Mouse (Mus musculus): ENCODE results near the gene Gpr39. TPM values are rescaled to one million over a fixed set of nuclear protein-coding genes. Genes with fewer than 3 reads are reported as not detected.
A peak's percentile ranks its signal among the peaks of the same experiment; 100 is the strongest.

The Gpr39 gene
- polyA plus RNA-seq, 1 experiment from 2014 or later = not detected

- no peak for DNase-seq (ENCODE audit: low spot score)
- Histone ChIP-seq H3K27me3 (ENCODE audit: low read depth, poor library complexity, severe bottlenecking) (no peaks in the 10 kb centered on the region), H3K4me3 (no peak overlapping the region), H3K27ac (no peak overlapping the region), H3K36me3 (no peaks in the 10 kb centered on the region), H3K9me3 (replicated peaks) (no peaks in the 10 kb centered on the region), H3K4me1 (peaks cover 5% of the 10 kb centered on the region; the same call in 1 of the 2 replicates)
- WGBS = 84% methylated on average over 15 of the region's 15 CpGs
Measured at GRCm38 (mm10) chr1:125759972-125760695, 83.3 kb downstream of the Gpr39 start.

- H3K36me3 ChIP-seq = no peaks in the 10 kb centered on the region
- H3K4me1 ChIP-seq = peaks cover 5% of the 10 kb centered on the region; the same call in 1 of the 2 replicates
- DNase-seq (ENCODE audit: low spot score) = no peak
- no peaks in the 10 kb centered on the region for H3K9me3 ChIP-seq (replicated peaks)
- WGBS = 79% methylated on average over 5 of the region's 5 CpGs
- no peak overlapping the region for H3K27ac ChIP-seq
- no peaks in the 10 kb centered on the region for H3K27me3 ChIP-seq (ENCODE audit: low read depth, poor library complexity, severe bottlenecking)
- no peak overlapping the region for H3K4me3 ChIP-seq
Measured at GRCm38 (mm10) chr1:125760696-125761025, 83.9 kb downstream of the Gpr39 start.

- Histone ChIP-seq H3K36me3 (no peaks in the 10 kb centered on the region), H3K4me3 (no peak overlapping the region), H3K27ac (no peak overlapping the region), H3K4me1 (peaks cover 5% of the 10 kb centered on the region; the same call in 1 of the 2 replicates), H3K27me3 (ENCODE audit: low read depth, poor library complexity, severe bottlenecking) (no peaks in the 10 kb centered on the region), H3K9me3 (replicated peaks) (no peaks in the 10 kb centered on the region)
- DNase-seq (ENCODE audit: low spot score) = no peak
- 67% methylated on average over 1 of the region's 1 CpGs for WGBS
Measured at GRCm38 (mm10) chr1:125762076-125762475, 85.3 kb downstream of the Gpr39 start.

GRCm38 (mm10) chr1:125789804-125790203, 113.0 kb downstream of the Gpr39 start:
- H3K27me3 ChIP-seq (ENCODE audit: low read depth, poor library complexity, severe bottlenecking) = no peaks in the 10 kb centered on the region
- H3K4me1 ChIP-seq = no peaks in the 10 kb centered on the region
- no peak overlapping the region for H3K4me3 ChIP-seq
- no peaks in the 10 kb centered on the region for H3K36me3 ChIP-seq
- H3K9me3 ChIP-seq (replicated peaks) = no peaks in the 10 kb centered on the region
- DNase-seq (ENCODE audit: low spot score) = peak; percentile 78
- H3K27ac ChIP-seq = no peak overlapping the region
- WGBS = 34% methylated on average over 4 of the region's 4 CpGs

- Histone ChIP-seq H3K9me3 (replicated peaks) (no peaks in the 10 kb centered on the region), H3K4me3 (no peak overlapping the region), H3K36me3 (no peaks in the 10 kb centered on the region), H3K4me1 (no peaks in the 10 kb centered on the region), H3K27ac (no peak overlapping the region), H3K27me3 (ENCODE audit: low read depth, poor library complexity, severe bottlenecking) (no peaks in the 10 kb centered on the region)
- WGBS = 95% methylated on average over 5 of the region's 5 CpGs
- no peak for DNase-seq (ENCODE audit: low spot score)
Measured at GRCm38 (mm10) chr1:125800506-125800905, 123.7 kb downstream of the Gpr39 start.

GRCm38 (mm10) chr1:125808426-125808825, 131.6 kb downstream of the Gpr39 start:
- Histone ChIP-seq H3K27me3 (ENCODE audit: low read depth, poor library complexity, severe bottlenecking) (no peaks in the 10 kb centered on the region), H3K27ac (no peak overlapping the region), H3K4me1 (no peaks in the 10 kb centered on the region), H3K36me3 (no peaks in the 10 kb centered on the region), H3K4me3 (no peak overlapping the region), H3K9me3 (replicated peaks) (no peaks in the 10 kb centered on the region)
- no peak for DNase-seq (ENCODE audit: low spot score)
- 62% methylated on average over 2 of the region's 2 CpGs for WGBS

- Histone ChIP-seq H3K27ac (no peak overlapping the region), H3K9me3 (replicated peaks) (no peaks in the 10 kb centered on the region), H3K4me3 (no peak overlapping the region), H3K4me1 (no peaks in the 10 kb centered on the region), H3K27me3 (ENCODE audit: low read depth, poor library complexity, severe bottlenecking) (no peaks in the 10 kb centered on the region), H3K36me3 (no peaks in the 10 kb centered on the region)
- no peak for DNase-seq (ENCODE audit: low spot score)
- 78% methylated on average over 9 of the region's 9 CpGs for WGBS
Measured at GRCm38 (mm10) chr1:125813141-125813782, 136.5 kb downstream of the Gpr39 start.

GRCm38 (mm10) chr1:125821101-125821500, 144.3 kb downstream of the Gpr39 start:
- no peak for DNase-seq (ENCODE audit: low spot score)
- no peaks in the 10 kb centered on the region for H3K9me3 ChIP-seq (replicated peaks)

GRCm38 (mm10) chr1:125823611-125824010, 146.8 kb downstream of the Gpr39 start:
- no peak overlapping the region for H3K27ac ChIP-seq
- no peaks in the 10 kb centered on the region for H3K27me3 ChIP-seq (ENCODE audit: low read depth, poor library complexity, severe bottlenecking)
- no peak overlapping the region for H3K4me3 ChIP-seq
- H3K9me3 ChIP-seq (replicated peaks) = no peaks in the 10 kb centered on the region
- no peak for DNase-seq (ENCODE audit: low spot score)
- no peaks in the 10 kb centered on the region for H3K36me3 ChIP-seq
- no peaks in the 10 kb centered on the region for H3K4me1 ChIP-seq
- 91% methylated on average over 4 of the region's 4 CpGs for WGBS

More at GRCm38 (mm10) chr1:125821101-125821500, 144.3 kb downstream of the Gpr39 start:
- WGBS = 90% methylated on average over 7 of the region's 7 CpGs
- Histone ChIP-seq H3K27ac (no peak overlapping the region), H3K27me3 (ENCODE audit: low read depth, poor library complexity, severe bottlenecking) (no peaks in the 10 kb centered on the region), H3K36me3 (no peaks in the 10 kb centered on the region), H3K4me3 (no peak overlapping the region), H3K4me1 (no peaks in the 10 kb centered on the region)

- no peak overlapping the region for H3K4me3 ChIP-seq
- DNase-seq (ENCODE audit: low spot score) = peak; percentile 30
- peaks cover 8% of the 10 kb centered on the region; the same call in 1 of the 2 replicates for H3K4me1 ChIP-seq
- H3K9me3 ChIP-seq (replicated peaks) = no peaks in the 10 kb centered on the region
- H3K36me3 ChIP-seq = no peaks in the 10 kb centered on the region
- WGBS = 50% methylated on average over 1 of the region's 1 CpGs
- no peaks in the 10 kb centered on the region for H3K27me3 ChIP-seq (ENCODE audit: low read depth, poor library complexity, severe bottlenecking)
- no peak overlapping the region for H3K27ac ChIP-seq
Measured at GRCm38 (mm10) chr1:125837507-125837906, 160.7 kb downstream of the Gpr39 start.

- Histone ChIP-seq H3K9me3 (replicated peaks) (no peaks in the 10 kb centered on the region), H3K36me3 (no peaks in the 10 kb centered on the region), H3K27me3 (ENCODE audit: low read depth, poor library complexity, severe bottlenecking) (no peaks in the 10 kb centered on the region), H3K4me3 (no peak overlapping the region), H3K4me1 (peaks cover 8% of the 10 kb centered on the region; the same call in 1 of the 2 replicates), H3K27ac (no peak overlapping the region)
- 70% methylated on average over 13 of the region's 13 CpGs for WGBS
- no peak for DNase-seq (ENCODE audit: low spot score)
Measured at GRCm38 (mm10) chr1:125839746-125840392, 163.1 kb downstream of the Gpr39 start.

GRCm38 (mm10) chr1:125854646-125855045, 177.9 kb downstream of the Gpr39 start:
- Histone ChIP-seq H3K9me3 (replicated peaks) (no peaks in the 10 kb centered on the region), H3K36me3 (no peaks in the 10 kb centered on the region), H3K27ac (no peak overlapping the region), H3K4me1 (no peaks in the 10 kb centered on the region), H3K4me3 (no peak overlapping the region), H3K27me3 (ENCODE audit: low read depth, poor library complexity, severe bottlenecking) (no peaks in the 10 kb centered on the region)
- 40% methylated on average over 5 of the region's 5 CpGs for WGBS
- no peak for DNase-seq (ENCODE audit: low spot score)

GRCm38 (mm10) chr1:125858631-125859030, 181.8 kb downstream of the Gpr39 start:
- H3K36me3 ChIP-seq = no peaks in the 10 kb centered on the region
- 88% methylated on average over 5 of the region's 5 CpGs for WGBS
- no peaks in the 10 kb centered on the region for H3K9me3 ChIP-seq (replicated peaks)
- H3K4me3 ChIP-seq = no peak overlapping the region
- no peaks in the 10 kb centered on the region for H3K4me1 ChIP-seq
- no peak for DNase-seq (ENCODE audit: low spot score)
- no peak overlapping the region for H3K27ac ChIP-seq
- no peaks in the 10 kb centered on the region for H3K27me3 ChIP-seq (ENCODE audit: low read depth, poor library complexity, severe bottlenecking)

Measured in limb, embryonic 10.5 days (tissue).